Mouse (Mus musculus): ENCODE data around the gene Daam2. TPM values are rescaled to one million over a fixed set of nuclear protein-coding genes. Genes with fewer than 3 reads are reported as not detected.
A peak's percentile ranks its signal among the peaks of the same experiment; 100 is the strongest.

Gene Daam2
- polyA plus RNA-seq, 1 experiment, result 13.2 TPM

GRCm38 (mm10) chr17:49472626-49473025 lies 91.5 kb downstream of the Daam2 start:
- peak; percentile 34 for DNase-seq
- Histone ChIP-seq H3K27ac (ENCODE audit: insufficient read depth, low read depth, low read length) (no peak overlapping the region), H3K27me3 (replicated peaks; ENCODE audit: control insufficient read depth, insufficient read depth, low read length) (no peaks in the 10 kb centered on the region), H3K4me3 (ENCODE audit: insufficient read depth, low read depth, low read length) (no peak overlapping the region), H3K36me3 (ENCODE audit: control insufficient read depth, insufficient read depth, low read length) (no peaks in the 10 kb centered on the region), H3K4me1 (ENCODE audit: control insufficient read depth, insufficient read depth, low read length) (no peaks in the 10 kb centered on the region)
- TF ChIP-seq POLR2A (IDR thresholded peaks at IDR 0.05; ENCODE audit: low read depth, low read length) (no peak), CTCF (conservative IDR thresholded peaks at IDR 0.05; ENCODE audit: insufficient read depth, insufficient read length, low read depth, low read length) (no peak)
- WGBS, result 60% methylated on average over 8 of the region's 8 CpGs

GRCm38 (mm10) chr17:49468223-49468622 lies 95.9 kb downstream of the Daam2 start:
- H3K27me3 ChIP-seq (replicated peaks; ENCODE audit: control insufficient read depth, insufficient read depth, low read length), result no peaks in the 10 kb centered on the region
- TF ChIP-seq CTCF (conservative IDR thresholded peaks at IDR 0.05; ENCODE audit: insufficient read depth, insufficient read length, low read depth, low read length) (peak; percentile 85), POLR2A (IDR thresholded peaks at IDR 0.05; ENCODE audit: low read depth, low read length) (no peak)
- H3K27ac ChIP-seq (ENCODE audit: insufficient read depth, low read depth, low read length), result no peak overlapping the region
- 23% methylated on average over 4 of the region's 4 CpGs for WGBS
- H3K36me3 ChIP-seq (ENCODE audit: control insufficient read depth, insufficient read depth, low read length), result no peaks in the 10 kb centered on the region
- peak; percentile 78 for DNase-seq
- no peak overlapping the region for H3K4me3 ChIP-seq (ENCODE audit: insufficient read depth, low read depth, low read length)
- H3K4me1 ChIP-seq (ENCODE audit: control insufficient read depth, insufficient read depth, low read length), result no peaks in the 10 kb centered on the region

- DNase-seq, result no peak
- no peaks in the 10 kb centered on the region for H3K36me3 ChIP-seq (ENCODE audit: control insufficient read depth, insufficient read depth, low read length)
- H3K27me3 ChIP-seq (replicated peaks; ENCODE audit: control insufficient read depth, insufficient read depth, low read length), result no peaks in the 10 kb centered on the region
- 81% methylated on average over 3 of the region's 3 CpGs for WGBS
- no peaks in the 10 kb centered on the region for H3K4me1 ChIP-seq (ENCODE audit: control insufficient read depth, insufficient read depth, low read length)
- no peak overlapping the region for H3K4me3 ChIP-seq (ENCODE audit: insufficient read depth, low read depth, low read length)
- H3K27ac ChIP-seq (ENCODE audit: insufficient read depth, low read depth, low read length), result no peak overlapping the region
- TF ChIP-seq CTCF (conservative IDR thresholded peaks at IDR 0.05; ENCODE audit: insufficient read depth, insufficient read length, low read depth, low read length) (no peak), POLR2A (IDR thresholded peaks at IDR 0.05; ENCODE audit: low read depth, low read length) (no peak)
Measured at GRCm38 (mm10) chr17:49464884-49465283, 99.3 kb downstream of the Daam2 start.

- WGBS, result 79% methylated on average over 18 of the region's 18 CpGs
- Histone ChIP-seq H3K27me3 (replicated peaks; ENCODE audit: control insufficient read depth, insufficient read depth, low read length) (no peaks in the 10 kb centered on the region), H3K4me1 (ENCODE audit: control insufficient read depth, insufficient read depth, low read length) (no peaks in the 10 kb centered on the region), H3K27ac (ENCODE audit: insufficient read depth, low read depth, low read length) (no peak overlapping the region), H3K4me3 (ENCODE audit: insufficient read depth, low read depth, low read length) (no peak overlapping the region), H3K36me3 (ENCODE audit: control insufficient read depth, insufficient read depth, low read length) (no peaks in the 10 kb centered on the region)
- DNase-seq, result peak; percentile 69
- TF ChIP-seq POLR2A (IDR thresholded peaks at IDR 0.05; ENCODE audit: low read depth, low read length), result no peak
- no peak for TF ChIP-seq CTCF (conservative IDR thresholded peaks at IDR 0.05; ENCODE audit: insufficient read depth, insufficient read length, low read depth, low read length)
Measured at GRCm38 (mm10) chr17:49458386-49458785, 105.8 kb downstream of the Daam2 start.

GRCm38 (mm10) chr17:49457833-49458232 lies 106.3 kb downstream of the Daam2 start:
- 93% methylated on average over 3 of the region's 3 CpGs for WGBS
- Histone ChIP-seq H3K4me3 (ENCODE audit: insufficient read depth, low read depth, low read length) (no peak overlapping the region), H3K36me3 (ENCODE audit: control insufficient read depth, insufficient read depth, low read length) (no peaks in the 10 kb centered on the region), H3K27me3 (replicated peaks; ENCODE audit: control insufficient read depth, insufficient read depth, low read length) (no peaks in the 10 kb centered on the region), H3K4me1 (ENCODE audit: control insufficient read depth, insufficient read depth, low read length) (no peaks in the 10 kb centered on the region), H3K27ac (ENCODE audit: insufficient read depth, low read depth, low read length) (no peak overlapping the region)
- DNase-seq, result no peak
- TF ChIP-seq CTCF (conservative IDR thresholded peaks at IDR 0.05; ENCODE audit: insufficient read depth, insufficient read length, low read depth, low read length), result no peak
- no peak for TF ChIP-seq POLR2A (IDR thresholded peaks at IDR 0.05; ENCODE audit: low read depth, low read length)

- TF ChIP-seq CTCF (conservative IDR thresholded peaks at IDR 0.05; ENCODE audit: insufficient read depth, insufficient read length, low read depth, low read length), result no peak
- no peak for TF ChIP-seq POLR2A (IDR thresholded peaks at IDR 0.05; ENCODE audit: low read depth, low read length)
- DNase-seq, result no peak
- Histone ChIP-seq H3K4me1 (ENCODE audit: control insufficient read depth, insufficient read depth, low read length) (no peaks in the 10 kb centered on the region), H3K27me3 (replicated peaks; ENCODE audit: control insufficient read depth, insufficient read depth, low read length) (no peaks in the 10 kb centered on the region), H3K4me3 (ENCODE audit: insufficient read depth, low read depth, low read length) (no peak overlapping the region), H3K36me3 (ENCODE audit: control insufficient read depth, insufficient read depth, low read length) (no peaks in the 10 kb centered on the region), H3K27ac (ENCODE audit: insufficient read depth, low read depth, low read length) (no peak overlapping the region)
- WGBS, result 62% methylated on average over 4 of the region's 4 CpGs
Measured at GRCm38 (mm10) chr17:49456334-49456733, 107.8 kb downstream of the Daam2 start.

- Histone ChIP-seq H3K27ac (ENCODE audit: insufficient read depth, low read depth, low read length) (no peak overlapping the region), H3K36me3 (ENCODE audit: control insufficient read depth, insufficient read depth, low read length) (no peaks in the 10 kb centered on the region), H3K27me3 (replicated peaks; ENCODE audit: control insufficient read depth, insufficient read depth, low read length) (no peaks in the 10 kb centered on the region), H3K4me3 (ENCODE audit: insufficient read depth, low read depth, low read length) (no peak overlapping the region), H3K4me1 (ENCODE audit: control insufficient read depth, insufficient read depth, low read length) (no peaks in the 10 kb centered on the region)
- 68% methylated on average over 6 of the region's 6 CpGs for WGBS
- no peak for TF ChIP-seq POLR2A (IDR thresholded peaks at IDR 0.05; ENCODE audit: low read depth, low read length)
- no peak for TF ChIP-seq CTCF (conservative IDR thresholded peaks at IDR 0.05; ENCODE audit: insufficient read depth, insufficient read length, low read depth, low read length)
- no peak for DNase-seq
Measured at GRCm38 (mm10) chr17:49450922-49451321, 113.2 kb downstream of the Daam2 start.

GRCm38 (mm10) chr17:49449230-49449608 lies 114.9 kb downstream of the Daam2 start:
- Histone ChIP-seq H3K36me3 (ENCODE audit: control insufficient read depth, insufficient read depth, low read length) (no peaks in the 10 kb centered on the region), H3K27ac (ENCODE audit: insufficient read depth, low read depth, low read length) (no peak overlapping the region), H3K4me3 (ENCODE audit: insufficient read depth, low read depth, low read length) (no peak overlapping the region), H3K4me1 (ENCODE audit: control insufficient read depth, insufficient read depth, low read length) (no peaks in the 10 kb centered on the region), H3K27me3 (replicated peaks; ENCODE audit: control insufficient read depth, insufficient read depth, low read length) (no peaks in the 10 kb centered on the region)
- TF ChIP-seq POLR2A (IDR thresholded peaks at IDR 0.05; ENCODE audit: low read depth, low read length), result no peak
- no peak for TF ChIP-seq CTCF (conservative IDR thresholded peaks at IDR 0.05; ENCODE audit: insufficient read depth, insufficient read length, low read depth, low read length)
- DNase-seq, result no peak
- WGBS, result 87% methylated on average over 8 of the region's 8 CpGs
